Mouse (Mus musculus) adrenal gland, adult 18-20 months (tissue): ENCODE measurements around the gene Myo3a. TPM values are rescaled to one million over a fixed set of nuclear protein-coding genes. Genes with fewer than 3 reads are reported as not detected.
"Not testable (repeated sequence)": the region's sequence is repeated elsewhere in the genome, so short reads cannot be mapped to it uniquely, and the experiment has no call there.

ENCODE experiments used
- DNase-seq, 2 experiments: peaks; one replicate each; pipeline ENCODE4 v3.0.0; 2021 to 2022; ENCODE audit warnings: low spot score in 2 of 2
- long read RNA-seq, 2 experiments: library from polyadenylated mRNA; stranded (forward); transcript quantifications; one replicate each; pipeline ENCODE4 v2.0.0; 2021
- total RNA-seq, 2 experiments: library from RNA; stranded (reverse); gene quantifications; 1 replicate in 1 of 2; 2 replicates in 1 of 2; pipeline ENCODE4 v1.2.3; 2021

The Myo3a gene
- total RNA-seq, result not detected
- long read RNA-seq, experiment 1, result 0 reads
- long read RNA-seq, experiment 2, result 0 reads

GRCm38 (mm10) chr2:22227308-22227707 is at the start of gene Myo3a:
Myo3a (plus strand) TSS chr2:22227503.
- DNase-seq, result no peak

GRCm38 (mm10) chr2:22250462-22250861 is 23.2 kb downstream of the Myo3a start:
- no peak for DNase-seq

GRCm38 (mm10) chr2:22251045-22251444 is 23.7 kb downstream of the Myo3a start:
- DNase-seq, result no peak

- DNase-seq, result no peak
Observed at GRCm38 (mm10) chr2:22255600-22255999, 28.3 kb downstream of the Myo3a start.

- no peak for DNase-seq
Observed at GRCm38 (mm10) chr2:22271555-22271954, 44.3 kb downstream of the Myo3a start.

- DNase-seq, result no peak
Observed at GRCm38 (mm10) chr2:22285366-22285765, 58.1 kb downstream of the Myo3a start.

- DNase-seq, result no peak
Observed at GRCm38 (mm10) chr2:22285777-22286176, 58.5 kb downstream of the Myo3a start.

- no peak for DNase-seq
Observed at GRCm38 (mm10) chr2:22293579-22294446, 66.5 kb downstream of the Myo3a start.

GRCm38 (mm10) chr2:22294447-22294738 is 67.1 kb downstream of the Myo3a start:
- DNase-seq, result no peak

- no peak for DNase-seq
Observed at GRCm38 (mm10) chr2:22297913-22298312, 70.6 kb downstream of the Myo3a start.

GRCm38 (mm10) chr2:22338269-22338857 is 111.1 kb downstream of the Myo3a start:
- DNase-seq, result no peak

- DNase-seq, result not testable (repeated sequence)
Observed at GRCm38 (mm10) chr2:22410511-22410910, 183.2 kb downstream of the Myo3a start.

- no peak for DNase-seq
Observed at GRCm38 (mm10) chr2:22548421-22548820, 321.1 kb downstream of the Myo3a start.

- DNase-seq, result not testable (repeated sequence)
Observed at GRCm38 (mm10) chr2:22587469-22588169, 360.3 kb downstream of the Myo3a start.

GRCm38 (mm10) chr2:22588170-22588541 is 360.9 kb downstream of the Myo3a start:
- not testable (repeated sequence) for DNase-seq

GRCm38 (mm10) chr2:22588673-22589381 is 361.5 kb downstream of the Myo3a start:
- not testable (repeated sequence) for DNase-seq

- DNase-seq, result not testable (repeated sequence)
Observed at GRCm38 (mm10) chr2:22589382-22590205, 362.3 kb downstream of the Myo3a start.

GRCm38 (mm10) chr2:22590206-22590490 is 362.8 kb downstream of the Myo3a start:
- no peak for DNase-seq

GRCm38 (mm10) chr2:22617951-22618350 is 390.6 kb downstream of the Myo3a start:
- no peak for DNase-seq

- no peak for DNase-seq
Observed at GRCm38 (mm10) chr2:22619416-22619815, 392.1 kb downstream of the Myo3a start.

- no peak for DNase-seq
Observed at GRCm38 (mm10) chr2:22620030-22620429, 392.7 kb downstream of the Myo3a start.
